In genomic region chr17:22361101-22361781, GRCm38 (mm10) we compare ENCODE assay signal across 8 mouse cellular contexts. TPM values are rescaled to one million over a fixed set of nuclear protein-coding genes. Genes with fewer than 3 reads are reported as not detected.
A peak's percentile ranks its signal among the peaks of the same experiment; 100 is the strongest.
DNase-seq lines count a peak whose midpoint lies in the region; ATAC-seq and TF ChIP-seq lines count a peak whose summit lies in the region.
"Not testable (repeated sequence)": the region's sequence is repeated elsewhere in the genome, so short reads cannot be mapped to it uniquely, and the experiment has no call there.

Gene Zfp944 (minus strand): TSS chr17:22361400.
Gene Zfp758 (plus strand): TSS chr17:22361453.

- peak; percentile 99 for ATAC-seq in forebrain, embryonic 14.5 days
- peak; percentile 99 for ATAC-seq in liver, embryonic 16.5 days (ENCODE audit: low read depth)
- ATAC-seq in neural tube, embryonic 12.5 days (ENCODE audit: low FRiP score, low read depth): peak; percentile 99

- peak within 1 kb of the TSS; percentile 85 for H3K9ac ChIP-seq in ES-Bruce4 (ENCODE audit: low read depth, poor library complexity, severe bottlenecking)
- peak within 1 kb of the TSS; percentile 73 for H3K9ac ChIP-seq in forebrain, embryonic 14.5 days (ENCODE audit: low read length)
- H3K9ac ChIP-seq in liver, embryonic 16.5 days (ENCODE audit: low read depth, low read length): peak within 1 kb of the TSS; percentile 77
- peak within 1 kb of the TSS; percentile 64 for H3K9ac ChIP-seq in neural tube, embryonic 12.5 days

- H3K27me3 ChIP-seq in ES-Bruce4 (ENCODE audit: control insufficient read depth, insufficient read depth, low read length, poor library complexity, severe bottlenecking); forebrain, embryonic 14.5 days (replicated peaks; ENCODE audit: control insufficient read depth, insufficient read depth, low read length); liver, embryonic 16.5 days (ENCODE audit: control insufficient read depth, insufficient read depth, low read depth, low read length); neural tube, embryonic 12.5 days (replicated peaks): not testable (repeated sequence)

- peak within 1 kb of the TSS; percentile 96 for H3K4me3 ChIP-seq in ES-Bruce4 (ENCODE audit: low read depth, low read length)
- peak within 1 kb of the TSS; percentile 48 for H3K4me3 ChIP-seq in forebrain, embryonic 14.5 days (ENCODE audit: low read depth, low read length)
- peak within 1 kb of the TSS; percentile 69 for H3K4me3 ChIP-seq in liver, embryonic 16.5 days (ENCODE audit: low read depth, low read length)
- H3K4me3 ChIP-seq in neural tube, embryonic 12.5 days: peak within 1 kb of the TSS; percentile 57

- not testable (repeated sequence) for H3K4me1 ChIP-seq in ES-Bruce4 (ENCODE audit: control insufficient read depth, insufficient read depth, low read length); forebrain, embryonic 14.5 days (ENCODE audit: control insufficient read depth, insufficient read depth, low read length)
- peaks cover 14% of the 10 kb centered on the region for H3K4me1 ChIP-seq in liver, embryonic 16.5 days (ENCODE audit: control insufficient read depth, low read depth, low read length)
- peaks cover 12% of the 10 kb centered on the region; the same call in 1 of the 2 replicates for H3K4me1 ChIP-seq in neural tube, embryonic 12.5 days

- H3K9me3 ChIP-seq in ES-Bruce4 (replicated peaks; ENCODE audit: control insufficient read depth, insufficient read depth, low read length, poor library complexity, severe bottlenecking); forebrain, embryonic 14.5 days (replicated peaks; ENCODE audit: control insufficient read depth, low read length); liver, embryonic 16.5 days (replicated peaks; ENCODE audit: control insufficient read depth, low read length); neural tube, embryonic 12.5 days: not testable (repeated sequence)

- not testable (repeated sequence) for H3K36me3 ChIP-seq in ES-Bruce4 (ENCODE audit: control insufficient read depth, insufficient read depth, low read length, poor library complexity, severe bottlenecking); forebrain, embryonic 14.5 days (ENCODE audit: control insufficient read depth, insufficient read depth, low read length); liver, embryonic 16.5 days (ENCODE audit: control insufficient read depth, insufficient read depth)
- H3K36me3 ChIP-seq in neural tube, embryonic 12.5 days: peaks cover 11% of the 10 kb centered on the region

- under 1% methylated on average over 25 of the region's 43 CpGs for whole genome bisulfite sequencing in forebrain, embryonic 14.5 days
- WGBS in liver, embryonic 16.5 days (ENCODE audit: insufficient replicate concordance): 0% methylated on average over 28 of the region's 43 CpGs
- 0% methylated on average over 34 of the region's 43 CpGs for WGBS in neural tube, embryonic 12.5 days

- TF ChIP-seq POLR2A in ES-Bruce4 (IDR thresholded peaks at IDR 0.05; ENCODE audit: insufficient read depth, low read length): not testable (repeated sequence)

- intact Hi-C loops in heart, postnatal 14 days (cut with DNase I): loop anchor here (10.0 kb wide), 1 partner anchor 396 kb away; the partner anchor contains the start of genes Zfp942 and Zfp943

- TF ChIP-seq EP300 in ES-Bruce4 (IDR thresholded peaks at IDR 0.05; ENCODE audit: insufficient read depth, low read depth, low read length): not testable (repeated sequence)

- H3K27ac ChIP-seq in ES-Bruce4 (ENCODE audit: insufficient read depth, low read length): peak within 1 kb of the TSS; percentile 87
- peak within 1 kb of the TSS; percentile 52; the same call in 1 of the 2 replicates for H3K27ac ChIP-seq in forebrain, embryonic 14.5 days (ENCODE audit: low read depth, low read length)
- peak within 1 kb of the TSS; percentile 84 for H3K27ac ChIP-seq in liver, embryonic 16.5 days (ENCODE audit: low read length)
- H3K27ac ChIP-seq in neural tube, embryonic 12.5 days: not testable (repeated sequence)

- DNase-seq in cerebellum, adult 11 months: peak; percentile 44
- DNase-seq in forebrain, embryonic 14.5 days (ENCODE audit: low spot score): peak; percentile 25
- peak; percentile 44 to 59 for DNase-seq in heart, postnatal 14 days
- peak; percentile 57 to 72 for DNase-seq in kidney, postnatal 4 days
- peak; percentile 9 for DNase-seq in telencephalon, adult 2 months (ENCODE audit: low read depth, low spot score)

- TF ChIP-seq CTCF in ES-Bruce4 (IDR thresholded peaks at IDR 0.05; ENCODE audit: low read depth, low read length): not testable (repeated sequence)

- peak within 1 kb of the TSS; percentile 60 for H3K4me2 ChIP-seq in forebrain, embryonic 14.5 days (ENCODE audit: low read length)
- H3K4me2 ChIP-seq in liver, embryonic 16.5 days (ENCODE audit: low read depth, low read length): peak within 1 kb of the TSS; percentile 71
- H3K4me2 ChIP-seq in neural tube, embryonic 12.5 days (replicated peaks): peak within 1 kb of the TSS; percentile 64

RNA-seq across cellular contexts. Expression of gene Zfp944, which starts in this region (rescaled TPM):
- polyA plus RNA-seq in ES-Bruce4 (2011; ENCODE audit: insufficient read depth, insufficient read length, low read depth, missing spikeins): 11.0 and 14.3 TPM in 2 replicates
- polyA plus RNA-seq in forebrain, embryonic 14.5 days (2014; fragmentation: Nextera tagmentation; extraction: Ambion mirVana): 19.8 and 23.8 TPM in 2 replicates
- total RNA-seq in heart, postnatal 14 days (2021): 1 to 10 TPM; 4.6 to 4.9 TPM
- 5.1 and 5.5 TPM in 2 replicates for polyA plus RNA-seq in liver, embryonic 16.5 days (2015; fragmentation: Nextera tagmentation; extraction: Ambion mirVana)
- polyA plus RNA-seq in neural tube, embryonic 12.5 days (2016; fragmentation: Nextera tagmentation; extraction: Ambion mirVana): 11.6 and 14.4 TPM in 2 replicates

RNA-seq across cellular contexts. Expression of gene Zfp758, which starts in this region (rescaled TPM):
- 6.5 and 8.0 TPM in 2 replicates for polyA plus RNA-seq in ES-Bruce4 (2011; ENCODE audit: insufficient read depth, insufficient read length, low read depth, missing spikeins)
- polyA plus RNA-seq in forebrain, embryonic 14.5 days (2014; fragmentation: Nextera tagmentation; extraction: Ambion mirVana): 7.2 and 11.9 TPM in 2 replicates
- total RNA-seq in heart, postnatal 14 days (2021): 1 to 10 TPM; 7.5 to 8.3 TPM
- 4.4 and 4.6 TPM in 2 replicates for polyA plus RNA-seq in liver, embryonic 16.5 days (2015; fragmentation: Nextera tagmentation; extraction: Ambion mirVana)
- 9.3 and 9.8 TPM in 2 replicates for polyA plus RNA-seq in neural tube, embryonic 12.5 days (2016; fragmentation: Nextera tagmentation; extraction: Ambion mirVana)

Comparison
In these comparisons a context has a peak if more than half of its experiments do, and no peak if none do; other contexts are left out.
1. DNase-seq: peak in every context shown above with its lines; median percentile 64 in kidney, postnatal 4 days; 52 in heart, postnatal 14 days; 44 in cerebellum, adult 11 months; 25 in forebrain, embryonic 14.5 days; 9 in telencephalon, adult 2 months.